Mouse (Mus musculus) frontal cortex, postnatal 36 days (tissue): ENCODE results near the gene Vill.

ENCODE experiments used
- DNase-seq, 2 experiments: peaks; one replicate each; pipeline ENCODE4 v3.0.0; 2022; ENCODE audit warnings: low spot score in 2 of 2

Gene Vill

DNA sequence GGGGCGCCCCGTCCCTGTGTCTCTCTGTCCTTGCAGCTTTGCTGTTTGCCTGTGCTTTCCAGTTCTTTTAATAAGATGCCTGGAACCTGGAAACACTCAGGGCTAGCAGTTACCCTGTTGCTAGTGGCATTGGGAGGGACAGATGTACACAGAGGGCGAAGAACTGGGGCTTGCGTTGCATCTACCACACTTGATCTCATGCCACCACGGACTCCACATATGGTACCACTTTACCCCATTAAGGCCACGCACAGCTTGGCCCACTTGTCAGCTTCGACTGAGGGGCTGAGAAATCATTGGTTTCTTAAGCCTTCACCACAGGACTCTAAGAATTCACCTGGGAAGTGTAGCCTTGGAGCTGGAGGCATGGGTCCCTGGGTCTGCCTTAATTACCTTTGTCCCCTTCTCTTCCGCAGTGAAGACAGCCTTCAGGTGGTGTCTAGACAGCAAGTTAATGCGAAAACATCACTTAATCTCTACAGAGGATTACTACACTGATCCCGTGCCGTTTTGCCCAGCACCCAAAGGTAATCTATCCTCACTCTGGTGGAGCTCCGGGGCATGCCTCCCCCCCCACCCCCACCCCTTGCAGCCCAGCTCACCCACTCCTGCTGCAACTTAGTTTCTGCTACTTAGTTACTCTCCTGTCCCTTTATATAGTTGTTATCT lies 57.2 kb downstream of the Vill start:
- DNase-seq, result no peak

DNA sequence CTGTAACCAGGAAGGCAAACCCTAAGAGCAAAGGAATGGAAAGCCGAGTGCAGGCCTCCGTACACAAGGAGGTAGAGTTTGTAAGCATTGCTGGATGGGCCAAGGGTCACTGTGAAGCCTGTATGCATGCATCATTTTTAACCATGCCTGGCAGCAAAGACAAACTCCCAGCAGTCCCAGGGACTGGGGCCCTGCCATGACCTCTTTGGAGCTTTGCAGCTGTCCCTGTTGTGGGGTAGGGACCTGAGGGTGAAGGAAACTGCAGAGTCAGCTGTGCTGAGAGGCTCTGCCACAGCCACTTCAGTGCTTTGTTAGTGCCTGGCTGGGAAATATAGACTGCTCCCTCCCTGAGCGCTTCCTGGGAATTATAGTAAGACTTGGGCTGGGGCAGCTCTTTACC lies 58.1 kb downstream of the Vill start:
- no peak for DNase-seq

DNA sequence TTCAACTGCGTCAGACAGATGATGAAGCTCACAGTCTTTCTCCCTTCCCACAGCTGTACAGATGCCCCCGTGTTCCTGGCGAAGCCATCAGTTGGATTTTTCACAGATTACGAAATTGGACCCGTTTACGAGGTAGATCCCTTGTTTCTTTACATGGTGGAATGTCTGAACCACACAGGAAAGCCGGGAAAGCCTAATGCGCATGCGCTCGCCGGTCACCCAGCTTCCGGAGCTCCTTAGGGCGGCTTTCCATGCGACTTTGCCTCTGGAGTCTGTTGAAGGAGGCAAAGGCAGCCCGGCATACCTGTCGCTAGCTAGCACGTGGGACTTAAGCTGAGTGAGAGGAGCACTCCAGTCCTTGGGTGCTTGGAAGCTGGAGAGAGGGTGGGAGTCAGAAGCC lies 62.3 kb downstream of the Vill start:
- no peak for DNase-seq

DNA sequence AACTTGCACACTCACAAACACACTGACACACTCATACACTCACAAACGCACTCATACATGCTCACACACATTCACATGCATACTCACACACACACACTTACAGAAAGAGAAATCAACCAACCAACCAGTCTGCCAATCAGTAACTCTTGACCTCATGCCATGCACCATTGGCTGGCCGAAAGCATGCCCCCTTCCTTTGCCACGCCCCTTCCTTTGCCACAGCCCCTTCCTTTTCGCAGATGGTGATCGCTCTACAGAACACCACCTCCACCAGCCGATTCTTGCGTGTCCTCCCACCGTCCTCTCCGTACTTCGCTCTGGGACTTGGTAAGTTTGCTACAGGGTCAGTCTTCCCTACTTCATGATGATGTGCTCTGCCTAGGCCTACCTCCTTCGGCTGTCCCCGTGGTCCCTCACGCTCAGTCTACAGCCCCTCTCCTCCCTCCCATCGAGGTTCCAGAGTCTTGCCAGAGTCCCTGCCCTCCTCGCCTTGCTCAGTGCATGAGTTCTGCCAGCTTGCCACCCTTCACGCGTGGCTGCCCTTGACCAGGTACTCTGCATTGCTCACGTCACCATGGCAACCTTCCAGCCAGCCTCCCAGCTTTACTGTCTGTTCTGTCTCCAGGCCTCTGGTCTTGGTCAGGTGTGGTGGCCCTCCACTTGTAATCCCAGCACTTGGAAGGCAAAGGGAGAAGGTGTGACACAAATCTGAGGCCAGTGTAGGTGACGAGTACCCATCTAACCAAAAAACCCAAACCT lies 67.0 kb downstream of the Vill start:
- no peak for DNase-seq

DNA sequence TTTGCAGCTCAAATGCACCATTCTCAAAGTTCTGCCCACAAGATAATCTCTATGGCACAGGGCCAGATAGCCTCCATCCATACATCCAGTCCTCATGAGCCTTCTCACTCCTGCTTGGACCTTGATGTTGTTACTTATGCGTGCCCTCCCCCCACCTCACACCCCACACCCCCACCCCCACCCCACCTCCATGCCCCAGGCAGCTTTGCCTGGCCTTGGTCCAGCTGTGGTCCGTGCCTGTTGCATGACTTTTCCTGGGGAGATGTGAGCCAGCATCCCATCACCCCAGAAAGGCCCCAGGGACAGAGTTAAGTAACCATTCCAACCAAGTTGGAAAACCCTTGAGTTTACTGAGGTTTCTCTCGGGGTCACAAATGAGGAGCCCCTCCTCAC lies 67.6 kb downstream of the Vill start:
- DNase-seq, result no peak
